Mouse (Mus musculus) cortical plate, adult 2 months (tissue): ENCODE data around the gene Jam2.

Experiments
- CTCF ChIP-seq: fragments of 200-500 bp; IDR thresholded peaks from 2 replicates; pipeline ENCODE4 v1.5.1; 2011; ENCODE audit warnings: mild to moderate bottlenecking, control low read depth, low read length; ENCODE audit not compliant: insufficient read depth; ENCODE audit errors: extremely low read depth
- POLR2A ChIP-seq: fragments of 200-500 bp; IDR thresholded peaks from 2 replicates; pipeline ENCODE4 v1.6.1; 2011; ENCODE audit warnings: mild to moderate bottlenecking, low read length, control low read depth; ENCODE audit not compliant: insufficient read depth; ENCODE audit errors: extremely low read depth

DNA sequence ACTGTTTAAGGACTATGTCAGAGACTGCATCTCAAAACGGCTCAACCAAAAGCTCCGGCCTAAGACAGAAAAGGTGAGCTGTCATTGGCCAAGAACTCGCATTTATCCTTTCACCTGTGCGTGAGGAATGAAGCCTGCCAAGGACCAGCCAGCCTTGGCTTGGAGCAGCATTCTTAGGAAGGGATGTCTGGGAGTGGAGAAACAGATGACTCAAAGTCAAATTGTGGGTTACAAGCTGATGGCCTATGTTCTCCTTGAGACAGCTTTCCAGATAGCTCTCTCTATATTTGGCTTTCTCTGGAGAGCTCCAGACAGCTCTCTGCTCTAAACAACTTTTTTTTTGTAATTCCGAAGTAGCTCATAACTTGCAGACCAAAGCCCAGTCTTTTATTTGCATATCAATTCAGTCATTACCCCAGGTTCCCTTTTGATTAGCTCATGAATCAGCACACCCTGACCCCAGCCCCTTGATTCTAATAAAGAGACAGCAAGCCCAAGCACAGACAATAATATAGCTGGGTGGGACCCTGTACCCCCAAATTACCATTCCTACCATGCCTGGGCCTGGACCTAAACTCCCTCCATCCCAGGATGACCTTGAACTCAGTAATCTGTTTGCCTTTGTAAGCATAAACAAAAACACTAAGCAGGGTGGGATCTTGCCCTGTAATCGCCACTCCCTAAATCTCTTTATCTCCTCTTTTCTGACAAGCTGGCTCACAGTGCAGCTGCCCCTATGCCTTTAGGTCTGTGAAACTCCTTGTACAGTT lies 5.1 kb downstream of the Jam2 start:
- TF ChIP-seq POLR2A (no peak), CTCF (no peak)
